Mouse (Mus musculus): ENCODE results near the gene Adipor1.

DNA sequence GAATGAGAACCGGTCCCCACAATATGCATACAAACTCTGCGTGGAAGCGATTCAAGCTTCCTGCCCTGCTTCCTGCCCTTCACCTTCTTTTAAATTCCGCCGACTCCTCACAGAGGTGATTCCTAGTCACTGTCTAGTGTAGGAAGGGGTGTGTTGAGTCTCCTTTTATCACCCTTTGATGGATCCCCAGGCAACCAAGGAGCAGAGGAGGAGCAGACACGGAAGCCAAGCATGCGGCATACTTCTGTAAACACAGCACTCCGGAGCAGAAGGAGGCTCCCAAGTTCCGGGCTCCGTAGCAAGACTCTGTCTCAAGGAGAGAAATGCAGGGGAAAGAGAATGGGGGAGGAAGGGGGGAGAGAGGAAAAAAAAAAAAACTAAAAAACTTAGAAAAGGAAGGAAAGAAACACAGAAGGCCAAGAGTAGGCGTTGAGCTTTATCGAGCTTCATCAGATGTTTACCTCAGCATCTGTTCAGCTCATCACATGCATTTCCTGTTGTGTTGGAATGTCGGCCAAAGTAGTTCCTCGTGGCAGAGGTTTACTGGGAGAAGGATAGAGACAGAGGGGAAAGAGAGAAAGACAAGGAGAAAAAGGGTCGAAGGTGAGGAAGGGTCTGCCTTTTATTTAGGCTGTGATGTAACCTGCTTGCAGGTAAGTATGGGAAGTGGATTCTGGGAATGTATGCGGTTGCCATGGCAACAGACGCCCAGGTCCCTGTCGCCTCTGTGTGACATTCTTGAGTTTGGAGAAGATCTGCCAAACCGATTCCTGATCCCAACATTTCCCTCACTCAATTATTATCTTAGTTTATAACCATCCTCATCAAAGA is 33.2 kb upstream of the Adipor1 start:
- no peak for TF ChIP-seq POU5F1 (IDR thresholded peaks at IDR 0.05; ENCODE audit: borderline replicate concordance, low read length)
- no peak for TF ChIP-seq CTCF (conservative IDR thresholded peaks at IDR 0.05; ENCODE audit: low read length)

All from E14TG2a.4 (cell line).